Mouse (Mus musculus) MEL (cell line): ENCODE data around the gene Aen.

Experiments
- CTCF ChIP-seq, 3 experiments: IDR thresholded peaks in 2 of 3; conservative IDR thresholded peaks in 1 of 3; 2 replicates each; pipeline ENCODE4 v1.5.1; 2011 to 2012; ENCODE audit warnings: low read length in 3 of 3, low read depth in 2 of 3, mild to moderate bottlenecking in 2 of 3, improper control_type of control experiment in 1 of 3, inconsistent platforms in 1 of 3, mixed read lengths in 1 of 3, moderate library complexity in 1 of 3; ENCODE audit not compliant: control insufficient read depth in 1 of 3, insufficient read depth in 1 of 3, poor library complexity in 1 of 3, severe bottlenecking in 1 of 3
- E2F4 ChIP-seq: IDR thresholded peaks from 2 replicates; pipeline ENCODE4 v1.6.1; 2011; ENCODE audit warnings: low read depth, low read length, improper control_type of control experiment, borderline replicate concordance
- ETS1 ChIP-seq: IDR thresholded peaks from 2 replicates; pipeline ENCODE4 v1.6.1; 2012; ENCODE audit warnings: low read depth, mild to moderate bottlenecking, inconsistent platforms, low read length, improper control_type of control experiment, moderate library complexity
- GATA1 ChIP-seq: IDR thresholded peaks from 2 replicates; pipeline ENCODE4 v1.6.1; 2011; ENCODE audit warnings: low read depth, low read length, improper control_type of control experiment
- MYC ChIP-seq: IDR thresholded peaks from 2 replicates; pipeline ENCODE4 v1.6.1; 2011; ENCODE audit warnings: low read depth, mild to moderate bottlenecking, low read length, improper control_type of control experiment, moderate library complexity
- POLR2A ChIP-seq, 2 experiments: IDR thresholded peaks; 2 replicates each; pipeline ENCODE4 v1.6.1; 2011 to 2012; ENCODE audit warnings: low read length in 2 of 2, mild to moderate bottlenecking in 2 of 2, control low read depth in 1 of 2, improper control_type of control experiment in 1 of 2, low read depth in 1 of 2, moderate library complexity in 1 of 2; ENCODE audit not compliant: control insufficient read depth in 1 of 2, insufficient read depth in 1 of 2, poor library complexity in 1 of 2
- POLR2AphosphoS5 ChIP-seq: IDR thresholded peaks from 2 replicates; pipeline ENCODE4 v1.6.1; 2012; ENCODE audit warnings: low read depth, borderline replicate concordance, mild to moderate bottlenecking, inconsistent platforms, low read length, moderate library complexity, mixed read lengths
- RAD21 ChIP-seq: IDR thresholded peaks from 2 replicates; pipeline ENCODE4 v1.6.1; 2011; ENCODE audit warnings: mild to moderate bottlenecking, low read depth, low read length, improper control_type of control experiment
- ZC3H11A ChIP-seq: IDR thresholded peaks from 2 replicates; pipeline ENCODE4 v1.6.1; 2012; ENCODE audit warnings: low read depth, mild to moderate bottlenecking, inconsistent platforms, low read length, improper control_type of control experiment

DNA sequence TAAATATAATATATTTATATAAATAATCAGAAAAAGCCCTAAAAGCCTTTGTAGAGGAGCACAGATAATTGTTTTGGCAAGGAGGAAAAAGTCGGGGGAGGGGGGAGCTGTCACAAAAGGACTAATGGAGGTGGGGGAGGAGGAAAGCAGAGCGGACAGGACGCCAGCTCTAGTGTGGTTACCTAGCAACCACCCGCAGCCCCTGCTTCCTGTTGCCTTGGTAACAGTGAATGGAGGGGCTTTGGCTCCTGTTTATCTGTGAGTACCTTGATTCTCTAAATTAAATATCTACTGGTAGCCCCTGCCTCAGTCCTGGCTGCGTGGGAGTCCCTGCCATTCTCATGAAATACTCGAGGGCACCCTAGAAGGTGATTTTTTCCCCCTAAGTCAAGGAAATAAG, 11.5 kb upstream of the Aen start:
- TF ChIP-seq E2F4 (no peak), ETS1 (no peak), RAD21 (no peak), POLR2A (IDR thresholded peaks at IDR 0.05; ENCODE audit: control insufficient read depth in 1 of 2, insufficient read depth in 1 of 2, low read depth in 1 of 2, low read length in 2 of 2, poor library complexity in 1 of 2) (no peak), MYC (no peak), GATA1 (no peak), ZC3H11A (no peak), POLR2AphosphoS5 (no peak), CTCF (IDR thresholded peaks at IDR 0.05 in 2 of 3, conservative IDR thresholded peaks at IDR 0.05 in 1 of 3; ENCODE audit: control insufficient read depth in 1 of 3, insufficient read depth in 1 of 3, low read depth in 2 of 3, low read length in 3 of 3, poor library complexity in 1 of 3, severe bottlenecking in 1 of 3) (no peak)
